Mouse (Mus musculus): ENCODE measurements around the gene Gria4. TPM values are rescaled to one million over a fixed set of nuclear protein-coding genes. Genes with fewer than 3 reads are reported as not detected.
"Not testable (repeated sequence)": the region's sequence is repeated elsewhere in the genome, so short reads cannot be mapped to it uniquely, and the experiment has no call there.

Gene Gria4
- polyA plus RNA-seq, 1 experiment from 2014 or later = 1.2 TPM

DNA sequence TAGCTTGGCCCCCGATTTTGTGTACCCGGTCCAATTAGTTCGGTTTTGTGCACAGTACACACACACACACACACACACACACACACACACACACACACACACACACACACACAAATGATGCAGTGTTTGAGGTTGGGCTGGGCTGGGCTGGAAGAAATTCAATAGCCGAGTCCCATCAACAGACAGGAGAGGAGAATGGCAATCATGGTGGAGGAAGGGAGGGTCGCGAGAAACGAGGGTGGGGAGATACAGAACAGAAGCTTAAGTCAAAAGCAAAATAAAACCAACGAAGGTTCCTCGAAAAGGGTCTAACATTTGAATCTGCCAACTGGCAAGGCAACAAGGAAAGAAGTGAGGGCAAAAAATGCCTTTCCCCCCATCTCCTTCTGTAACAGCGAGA, 1.6 kb downstream of the Gria4 start:
- no peaks in the 10 kb centered on the region for H3K9me3 ChIP-seq (ENCODE audit: control insufficient read depth, low read length)
- no peaks in the 10 kb centered on the region for H3K36me3 ChIP-seq (ENCODE audit: control insufficient read depth, insufficient read depth, low read length)
- TF ChIP-seq CTCF (IDR thresholded peaks at IDR 0.05; ENCODE audit: low read depth) = no peak
- no peak for TF ChIP-seq EP300 (optimal IDR thresholded peaks at IDR 0.05)
- DNase-seq (ENCODE audit: low spot score) (no peak), ATAC-seq (ENCODE audit: low FRiP score, low TSS enrichment) (no peak)
- H3K27me3 ChIP-seq (ENCODE audit: control insufficient read depth, insufficient read depth, low read length) = no peaks in the 10 kb centered on the region
- H3K4me3 ChIP-seq (ENCODE audit: low read depth, low read length) = 0 out of 2 replicates have a peak overlapping the region, but pooled peaks have one; percentile 21
- no peaks in the 10 kb centered on the region for H3K4me1 ChIP-seq (replicated peaks; ENCODE audit: control insufficient read depth, insufficient read depth)
- 26% methylated on average over 10 of the region's 10 CpGs for WGBS
- no peak overlapping the region for H3K9ac ChIP-seq (ENCODE audit: low read length)
- H3K4me2 ChIP-seq (replicated peaks; ENCODE audit: low read depth) = peak overlapping the region; percentile 75
- H3K27ac ChIP-seq (replicated peaks) = no peak overlapping the region

DNA sequence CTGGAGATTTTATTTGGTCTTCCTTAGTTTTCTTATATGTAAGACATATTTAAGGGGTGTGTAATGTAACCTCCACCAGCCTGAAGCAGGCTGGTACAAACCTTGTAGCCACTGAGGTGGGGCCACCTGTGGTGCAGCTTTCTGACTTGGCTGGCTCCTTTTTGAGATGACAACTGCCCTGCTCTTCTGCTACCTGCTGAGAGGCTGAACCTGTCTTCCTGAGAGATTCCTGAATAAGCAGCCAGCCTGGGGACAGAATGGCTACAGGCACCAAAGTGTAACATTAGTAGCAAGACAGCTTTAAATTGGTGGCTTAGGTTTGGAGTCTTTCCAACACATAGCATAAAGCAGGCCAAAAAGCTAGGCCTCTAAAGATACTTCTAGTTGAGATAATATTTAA, 46.6 kb downstream of the Gria4 start:
- H3K9me3 ChIP-seq (ENCODE audit: control insufficient read depth, low read length); DNase-seq (ENCODE audit: low spot score); H3K4me3 ChIP-seq (ENCODE audit: low read depth, low read length); H3K4me1 ChIP-seq (replicated peaks; ENCODE audit: control insufficient read depth, insufficient read depth); H3K27ac ChIP-seq (replicated peaks); H3K9ac ChIP-seq (ENCODE audit: low read length); H3K27me3 ChIP-seq (ENCODE audit: control insufficient read depth, insufficient read depth, low read length); H3K4me2 ChIP-seq (replicated peaks; ENCODE audit: low read depth); H3K36me3 ChIP-seq (ENCODE audit: control insufficient read depth, insufficient read depth, low read length); ATAC-seq (ENCODE audit: low FRiP score, low TSS enrichment): not testable (repeated sequence)

DNA sequence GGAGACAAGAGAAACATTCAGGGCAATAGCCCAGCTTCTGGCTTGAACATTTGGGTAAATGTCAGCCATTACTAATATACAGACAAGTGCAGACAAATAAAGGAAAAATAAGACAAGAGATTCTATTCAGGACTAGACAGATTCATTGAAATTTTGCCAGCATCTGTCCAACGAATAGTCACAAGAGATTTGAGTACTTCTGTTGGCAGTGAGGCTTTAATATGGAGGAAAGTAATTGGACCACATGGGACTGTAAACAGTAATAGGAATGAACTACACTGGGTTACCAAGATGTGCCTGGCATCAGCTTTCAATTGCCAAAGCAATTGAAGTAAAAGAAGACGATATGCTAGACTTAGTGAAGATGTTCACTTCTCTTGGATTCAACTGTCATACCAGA, 81.9 kb downstream of the Gria4 start:
- TF ChIP-seq CTCF (IDR thresholded peaks at IDR 0.05; ENCODE audit: low read depth) (no peak), EP300 (optimal IDR thresholded peaks at IDR 0.05) (no peak)

DNA sequence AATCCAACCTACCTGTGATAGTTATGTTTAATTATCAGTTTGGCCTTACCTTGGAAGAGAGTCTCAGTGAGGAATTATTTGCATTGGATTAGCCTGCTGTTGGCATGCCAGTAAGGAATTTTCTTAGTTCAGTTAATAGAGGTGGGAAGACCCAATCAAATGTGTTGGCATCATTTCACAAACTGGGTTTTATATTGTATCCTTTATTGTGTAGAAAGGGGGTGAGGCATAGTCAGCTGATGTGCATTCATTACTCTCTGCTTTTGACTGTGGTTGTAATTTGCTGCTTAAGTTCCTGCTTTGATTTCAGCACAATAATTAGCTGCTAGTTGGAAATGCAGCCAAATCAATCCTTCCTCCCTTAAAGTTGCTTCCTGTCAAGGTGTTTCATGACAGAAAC, 83.7 kb downstream of the Gria4 start:
- DNase-seq (ENCODE audit: low spot score) (no peak), ATAC-seq (ENCODE audit: low FRiP score, low TSS enrichment) (no peak)
- Histone ChIP-seq H3K27me3 (ENCODE audit: control insufficient read depth, insufficient read depth, low read length) (no peaks in the 10 kb centered on the region), H3K4me2 (replicated peaks; ENCODE audit: low read depth) (no peak overlapping the region), H3K4me1 (replicated peaks; ENCODE audit: control insufficient read depth, insufficient read depth) (no peaks in the 10 kb centered on the region), H3K27ac (replicated peaks) (no peak overlapping the region), H3K9ac (ENCODE audit: low read length) (no peak overlapping the region), H3K4me3 (ENCODE audit: low read depth, low read length) (no peak overlapping the region), H3K9me3 (ENCODE audit: control insufficient read depth, low read length) (no peaks in the 10 kb centered on the region), H3K36me3 (ENCODE audit: control insufficient read depth, insufficient read depth, low read length) (no peaks in the 10 kb centered on the region)
- no peak for TF ChIP-seq EP300 (optimal IDR thresholded peaks at IDR 0.05)
- no peak for TF ChIP-seq CTCF (IDR thresholded peaks at IDR 0.05; ENCODE audit: low read depth)

More for the DNA sequence above, 81.9 kb downstream of the Gria4 start:
- H3K9me3 ChIP-seq (ENCODE audit: control insufficient read depth, low read length) = no peaks in the 10 kb centered on the region
- H3K27me3 ChIP-seq (ENCODE audit: control insufficient read depth, insufficient read depth, low read length) = no peaks in the 10 kb centered on the region
- no peaks in the 10 kb centered on the region for H3K4me1 ChIP-seq (replicated peaks; ENCODE audit: control insufficient read depth, insufficient read depth)
- H3K9ac ChIP-seq (ENCODE audit: low read length) = no peak overlapping the region
- no peak overlapping the region for H3K4me3 ChIP-seq (ENCODE audit: low read depth, low read length)
- DNase-seq (ENCODE audit: low spot score) = no peak
- 62% methylated on average over 2 of the region's 2 CpGs for WGBS
- H3K36me3 ChIP-seq (ENCODE audit: control insufficient read depth, insufficient read depth, low read length) = no peaks in the 10 kb centered on the region
- no peak overlapping the region for H3K27ac ChIP-seq (replicated peaks)
- no peak for ATAC-seq (ENCODE audit: low FRiP score, low TSS enrichment)
- H3K4me2 ChIP-seq (replicated peaks; ENCODE audit: low read depth) = no peak overlapping the region

DNA sequence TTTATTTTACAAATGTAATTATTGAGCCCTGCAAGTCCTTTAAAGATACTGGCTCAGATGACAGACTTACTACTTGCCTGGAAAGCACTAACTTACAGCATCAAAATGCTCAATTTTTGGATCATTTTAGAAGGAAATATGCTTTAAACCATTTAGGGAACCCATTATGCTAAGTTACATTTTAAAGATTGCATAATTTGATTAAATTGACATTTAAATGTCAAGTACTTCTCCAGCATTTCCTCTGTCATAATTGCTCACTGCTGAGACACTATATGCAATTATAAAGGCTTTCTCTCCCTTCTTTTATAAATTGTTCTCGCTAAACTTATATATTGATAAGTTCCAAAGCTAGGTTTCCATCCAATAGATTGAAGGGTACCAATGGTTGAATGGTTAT, 108.9 kb downstream of the Gria4 start:
- Histone ChIP-seq H3K36me3 (ENCODE audit: control insufficient read depth, insufficient read depth, low read length) (no peaks in the 10 kb centered on the region), H3K9ac (ENCODE audit: low read length) (no peak overlapping the region), H3K4me2 (replicated peaks; ENCODE audit: low read depth) (no peak overlapping the region), H3K27me3 (ENCODE audit: control insufficient read depth, insufficient read depth, low read length) (no peaks in the 10 kb centered on the region), H3K27ac (replicated peaks) (no peak overlapping the region), H3K4me3 (ENCODE audit: low read depth, low read length) (no peak overlapping the region), H3K4me1 (replicated peaks; ENCODE audit: control insufficient read depth, insufficient read depth) (no peaks in the 10 kb centered on the region), H3K9me3 (ENCODE audit: control insufficient read depth, low read length) (no peaks in the 10 kb centered on the region)
- ATAC-seq (ENCODE audit: low FRiP score, low TSS enrichment) (no peak), DNase-seq (ENCODE audit: low spot score) (no peak)
- 84% methylated on average over 1 of the region's 1 CpGs for WGBS
- TF ChIP-seq CTCF (IDR thresholded peaks at IDR 0.05; ENCODE audit: low read depth) (no peak), EP300 (optimal IDR thresholded peaks at IDR 0.05) (no peak)

DNA sequence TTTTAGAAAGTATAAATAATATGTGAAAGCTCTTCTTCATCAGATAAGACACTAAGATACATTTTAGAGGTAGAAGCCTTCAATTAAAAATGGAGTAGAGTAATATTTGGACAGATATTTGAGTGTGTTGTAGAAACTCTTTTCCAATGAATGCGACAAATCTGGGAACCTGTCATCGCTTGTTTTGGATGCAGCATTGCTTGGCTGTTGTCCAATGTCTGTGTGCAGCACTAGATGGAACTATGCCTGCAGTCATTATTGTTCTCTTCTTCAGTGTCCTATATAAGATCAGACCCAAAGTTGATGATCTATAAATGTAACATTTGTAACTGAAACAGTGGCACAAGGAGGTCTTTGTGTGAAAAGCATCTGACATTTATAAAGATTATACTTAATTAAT, 115.8 kb downstream of the Gria4 start:
- no peaks in the 10 kb centered on the region for H3K4me1 ChIP-seq (replicated peaks; ENCODE audit: control insufficient read depth, insufficient read depth)
- WGBS = 74% methylated on average over 2 of the region's 2 CpGs
- no peak overlapping the region for H3K4me2 ChIP-seq (replicated peaks; ENCODE audit: low read depth)
- DNase-seq (ENCODE audit: low spot score) (no peak), ATAC-seq (ENCODE audit: low FRiP score, low TSS enrichment) (no peak)
- H3K27ac ChIP-seq (replicated peaks) = no peak overlapping the region
- H3K27me3 ChIP-seq (ENCODE audit: control insufficient read depth, insufficient read depth, low read length) = no peaks in the 10 kb centered on the region
- H3K9me3 ChIP-seq (ENCODE audit: control insufficient read depth, low read length) = no peaks in the 10 kb centered on the region
- no peak overlapping the region for H3K4me3 ChIP-seq (ENCODE audit: low read depth, low read length)
- H3K36me3 ChIP-seq (ENCODE audit: control insufficient read depth, insufficient read depth, low read length) = no peaks in the 10 kb centered on the region
- TF ChIP-seq EP300 (optimal IDR thresholded peaks at IDR 0.05) (no peak), CTCF (IDR thresholded peaks at IDR 0.05; ENCODE audit: low read depth) (no peak)
- H3K9ac ChIP-seq (ENCODE audit: low read length) = no peak overlapping the region

Measured in stomach, postnatal 0 days (tissue).